Mouse (Mus musculus) CD4-positive helper T cell, adult 2 months (primary cell): ENCODE data around the gene Tlr12.
"Not testable (repeated sequence)": the region's sequence is repeated elsewhere in the genome, so short reads cannot be mapped to it uniquely, and the experiment has no call there.

Source experiments
- DNase-seq: peaks from one replicate; pipeline ENCODE4 v3.0.0-alpha.2; 2012; ENCODE audit warnings: low read depth, missing footprints, low spot score

Tlr12 gene

DNA sequence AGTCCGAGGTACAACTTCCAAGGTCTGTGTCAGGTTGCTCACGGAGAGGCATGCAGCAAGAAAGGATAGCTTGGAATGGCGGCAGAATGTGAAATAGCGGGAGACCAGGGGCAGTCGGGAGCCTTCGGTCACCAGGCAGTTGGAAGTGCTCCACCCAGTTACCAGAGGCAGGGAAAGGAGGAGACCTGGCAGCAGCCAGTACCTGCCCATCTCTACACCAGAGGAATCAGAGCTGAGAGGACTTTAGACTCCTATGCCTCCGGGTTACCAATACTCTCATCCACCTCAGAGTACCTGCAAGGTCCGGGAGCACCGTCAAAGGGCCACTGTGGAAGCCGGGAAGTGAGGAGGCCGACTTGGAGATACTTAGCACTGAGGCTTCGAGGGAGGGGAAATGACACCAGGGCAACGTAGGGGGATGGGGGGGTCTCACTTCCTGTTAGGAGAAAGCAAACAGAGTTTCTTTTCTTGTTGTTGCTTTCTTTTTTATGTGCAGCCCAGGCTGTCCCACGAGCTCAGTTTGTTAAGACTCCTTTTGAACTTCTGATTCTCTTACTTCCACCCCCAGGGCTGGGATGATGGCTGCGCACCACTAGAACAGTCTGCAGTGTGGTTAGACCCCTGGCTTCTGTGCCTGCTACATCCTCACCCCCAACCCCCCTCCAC, at the start of gene Tlr12:
Gene Tlr12, minus strand, starts transcription at position 374 of the 666 bp plus-strand sequence.
- peak; percentile 67 for DNase-seq

DNA sequence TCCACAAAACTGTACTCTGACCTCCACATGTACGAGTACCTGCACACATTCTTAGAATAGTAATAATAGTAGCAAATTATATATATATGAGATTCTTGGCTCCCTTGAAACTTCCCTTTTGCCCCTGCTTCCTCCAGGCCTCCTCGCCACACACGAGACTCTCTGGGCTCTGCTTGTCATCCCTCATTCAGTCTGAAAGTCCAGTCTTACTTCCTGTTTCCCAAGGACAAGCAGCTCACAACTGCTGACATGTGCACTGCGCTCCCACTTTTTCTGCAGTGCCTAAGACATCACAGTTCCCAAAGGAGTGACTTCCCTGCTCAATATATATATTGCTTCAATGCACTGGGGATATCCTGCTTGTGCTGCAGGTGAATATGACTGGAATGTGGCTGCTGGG, 48.8 kb upstream of the Tlr12 start:
- not testable (repeated sequence) for DNase-seq

DNA sequence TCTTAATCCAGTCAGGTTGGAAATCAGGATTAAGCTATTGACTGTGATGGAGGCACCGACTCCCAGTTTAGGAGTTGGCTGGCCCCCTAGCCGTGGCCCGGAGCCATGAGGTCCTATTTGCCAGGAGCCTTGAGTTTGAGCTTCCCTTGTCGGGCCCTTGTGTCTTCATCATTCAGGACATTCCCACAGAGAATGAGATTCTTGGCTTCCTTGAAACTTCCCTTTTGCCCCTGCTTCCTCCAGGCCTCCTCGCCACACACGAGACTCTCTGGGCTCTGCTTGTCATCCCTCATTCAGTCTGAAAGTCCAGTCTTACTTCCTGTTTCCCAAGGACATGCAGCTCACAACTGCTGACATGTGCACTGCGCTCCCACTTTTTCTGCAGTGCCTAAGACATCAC, 47.9 kb upstream of the Tlr12 start:
- not testable (repeated sequence) for DNase-seq

DNA sequence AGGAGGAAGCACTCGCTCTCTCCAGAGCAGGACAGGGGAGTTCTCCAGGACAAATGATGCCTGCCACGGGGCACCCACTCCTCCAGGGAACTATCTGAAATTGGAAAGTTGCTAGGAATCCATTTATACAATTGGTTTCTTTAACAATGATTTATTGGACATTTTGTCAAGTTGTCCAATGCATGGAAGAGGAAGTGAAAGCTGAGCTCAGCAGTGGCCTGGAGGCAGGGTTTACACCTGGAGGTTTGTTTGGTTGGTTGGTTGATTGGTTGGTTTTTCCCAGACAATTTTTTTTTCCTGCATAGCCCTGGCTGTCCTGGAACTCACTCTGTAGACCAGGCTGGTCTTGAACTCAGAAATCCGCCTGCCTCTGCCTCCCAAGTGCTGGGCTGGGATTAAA, 45.6 kb upstream of the Tlr12 start:
- no peak for DNase-seq

DNA sequence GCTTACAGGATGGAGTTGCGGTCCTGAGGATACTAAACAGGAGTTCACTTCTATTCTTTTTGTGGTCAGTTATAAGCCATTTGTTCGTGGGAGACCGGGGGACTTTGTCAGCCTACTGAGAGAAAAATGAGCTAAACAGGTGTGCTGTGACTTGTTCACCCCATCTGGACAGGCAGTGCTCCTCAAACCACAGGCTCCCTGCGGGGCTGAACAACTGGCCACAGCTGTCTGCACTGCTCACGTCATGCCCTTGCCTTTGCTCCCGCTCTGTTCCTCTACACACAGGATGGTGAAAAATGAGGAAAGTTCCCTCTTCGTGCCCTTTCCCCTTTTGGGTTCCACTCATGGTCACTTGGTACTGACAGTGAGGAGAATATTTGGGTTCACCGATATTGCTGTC, 42.6 kb upstream of the Tlr12 start:
- DNase-seq = no peak

DNA sequence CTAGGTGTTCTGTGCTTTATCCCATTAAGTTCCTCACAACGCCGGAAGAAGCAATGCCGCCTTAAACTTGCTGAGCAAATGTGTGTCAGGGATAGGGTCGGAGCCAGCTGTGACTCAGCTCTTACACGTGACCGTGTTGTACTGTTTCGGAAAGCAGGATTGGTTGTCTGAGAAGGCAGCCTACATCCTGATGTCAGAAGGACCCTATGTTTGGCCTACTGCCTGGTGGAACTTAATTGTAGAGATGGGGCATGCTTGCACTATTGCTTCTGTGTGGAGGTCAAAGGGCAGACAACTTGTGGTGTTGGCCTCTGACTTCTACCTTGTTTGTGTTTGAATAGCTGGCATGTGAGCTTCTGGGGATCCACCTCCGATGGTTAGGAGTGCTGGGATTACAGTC, 41.8 kb upstream of the Tlr12 start:
- no peak for DNase-seq

DNA sequence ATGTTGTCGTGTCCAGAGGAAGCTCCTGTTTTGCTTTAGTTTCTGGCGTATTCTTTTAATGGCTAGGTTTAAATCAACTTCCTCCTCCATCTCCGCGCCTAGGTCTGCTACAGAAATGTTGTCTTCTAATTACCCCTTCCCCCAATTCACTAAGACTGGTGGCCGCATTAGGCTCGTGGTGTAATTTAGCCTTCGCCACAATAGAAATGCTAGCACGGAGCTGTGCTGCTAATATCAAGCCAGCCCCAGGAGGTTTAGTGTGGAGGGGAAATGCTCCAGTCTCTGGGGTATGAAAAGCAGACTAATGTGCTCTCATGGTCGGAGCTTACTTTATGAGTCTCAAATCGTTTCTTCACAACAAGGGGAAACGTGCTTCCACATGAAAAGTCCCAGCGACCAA, 37.0 kb upstream of the Tlr12 start:
- DNase-seq = no peak

DNA sequence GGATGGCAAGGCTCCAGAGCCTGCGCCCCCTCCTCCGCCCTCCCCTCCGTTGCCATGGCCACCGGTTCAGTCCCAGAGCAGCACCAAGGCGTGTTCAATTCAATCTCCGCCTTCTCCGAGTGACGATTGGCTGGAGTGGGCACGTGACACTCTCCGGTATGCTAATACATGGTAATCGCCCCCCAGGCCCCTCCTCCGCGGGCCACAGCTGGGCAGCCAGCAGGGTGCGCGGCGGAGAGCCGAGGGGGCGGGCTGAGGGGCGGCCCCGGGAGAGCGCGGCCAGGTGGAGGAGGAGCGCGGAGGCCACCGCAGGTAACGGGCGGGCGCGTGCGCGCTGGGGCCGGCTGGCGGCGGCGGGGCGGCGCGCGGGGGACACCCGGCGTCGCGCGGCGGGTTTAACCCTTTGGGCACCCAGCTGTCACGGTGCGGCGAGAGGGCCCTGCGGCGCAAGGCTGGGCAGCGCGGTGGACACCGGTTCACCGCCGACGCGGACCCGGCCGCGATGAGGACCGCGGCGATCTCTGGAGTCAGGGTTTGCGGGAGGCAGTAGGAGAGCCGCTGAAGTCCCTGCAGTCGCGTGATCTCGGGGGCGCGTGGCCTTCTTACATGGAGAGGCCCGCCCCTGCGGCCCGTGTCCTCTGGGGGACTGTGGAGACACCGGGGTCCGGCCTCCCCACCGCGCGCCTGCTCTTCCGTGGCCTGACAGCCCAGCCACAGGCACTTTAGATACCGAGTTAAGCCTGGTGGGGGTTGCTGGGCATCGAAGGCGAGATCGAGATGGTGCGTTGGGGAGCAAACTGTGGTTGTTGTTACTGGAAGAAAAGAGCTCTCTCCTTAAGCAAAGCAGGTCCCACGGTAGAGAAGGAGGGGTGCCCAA, 36.3 kb upstream of the Tlr12 start, which contains the start of gene Phc2:
Gene Phc2, plus strand, starts transcription at position 198 of the 877 bp plus-strand sequence.
- DNase-seq = peak; percentile 92

DNA sequence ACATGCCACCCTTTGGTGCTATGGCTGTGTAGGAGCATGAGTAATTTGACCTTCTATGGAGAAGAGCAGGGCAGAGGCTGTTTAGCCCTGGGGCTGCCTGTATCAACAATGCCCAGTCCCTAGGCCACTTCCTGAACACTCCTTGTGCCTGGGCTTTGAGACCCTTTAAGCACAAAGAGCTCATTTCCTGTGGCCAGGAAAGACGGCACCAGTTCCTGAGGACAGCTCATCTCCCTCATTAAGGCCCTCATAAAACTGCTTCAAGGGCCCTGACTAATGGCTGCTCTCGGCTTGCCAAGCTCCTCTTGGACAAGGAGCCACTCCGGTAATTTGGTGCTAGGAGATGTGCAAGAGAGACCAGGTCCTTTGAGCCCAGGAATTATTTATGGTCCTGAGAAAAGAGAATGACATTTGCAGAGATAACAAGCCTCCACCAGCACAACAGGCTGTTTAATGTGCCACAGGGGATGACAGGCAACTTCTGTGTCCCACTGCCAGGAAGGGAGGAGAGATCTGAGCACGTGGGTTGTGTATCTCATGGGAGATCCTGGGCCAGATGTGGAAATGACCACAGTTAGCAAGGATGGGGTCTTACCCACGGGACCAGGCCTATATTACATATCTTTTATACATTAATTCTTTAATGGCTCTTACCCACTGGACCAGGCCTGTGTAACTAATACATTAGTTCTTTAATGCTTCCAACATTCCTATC, 34.3 kb upstream of the Tlr12 start:
- no peak for DNase-seq

DNA sequence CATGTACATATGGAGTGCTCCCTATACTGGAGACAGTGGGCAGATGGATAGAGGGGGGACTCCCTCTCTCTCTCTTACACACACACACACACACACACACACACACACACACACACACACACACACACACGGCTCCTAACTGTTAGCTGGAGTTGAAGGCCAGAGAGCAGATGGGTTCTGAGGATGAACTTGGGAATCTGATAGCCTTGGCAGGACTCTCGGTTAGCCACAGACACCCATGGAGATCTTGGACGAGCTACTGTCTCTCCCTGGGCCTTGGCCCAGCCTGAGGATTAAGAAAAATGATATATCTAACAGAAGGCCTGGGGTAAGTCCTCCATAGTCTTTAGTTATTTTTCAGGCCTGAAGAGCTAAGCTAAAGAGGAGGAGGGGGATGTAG, 33.1 kb upstream of the Tlr12 start:
- no peak for DNase-seq

DNA sequence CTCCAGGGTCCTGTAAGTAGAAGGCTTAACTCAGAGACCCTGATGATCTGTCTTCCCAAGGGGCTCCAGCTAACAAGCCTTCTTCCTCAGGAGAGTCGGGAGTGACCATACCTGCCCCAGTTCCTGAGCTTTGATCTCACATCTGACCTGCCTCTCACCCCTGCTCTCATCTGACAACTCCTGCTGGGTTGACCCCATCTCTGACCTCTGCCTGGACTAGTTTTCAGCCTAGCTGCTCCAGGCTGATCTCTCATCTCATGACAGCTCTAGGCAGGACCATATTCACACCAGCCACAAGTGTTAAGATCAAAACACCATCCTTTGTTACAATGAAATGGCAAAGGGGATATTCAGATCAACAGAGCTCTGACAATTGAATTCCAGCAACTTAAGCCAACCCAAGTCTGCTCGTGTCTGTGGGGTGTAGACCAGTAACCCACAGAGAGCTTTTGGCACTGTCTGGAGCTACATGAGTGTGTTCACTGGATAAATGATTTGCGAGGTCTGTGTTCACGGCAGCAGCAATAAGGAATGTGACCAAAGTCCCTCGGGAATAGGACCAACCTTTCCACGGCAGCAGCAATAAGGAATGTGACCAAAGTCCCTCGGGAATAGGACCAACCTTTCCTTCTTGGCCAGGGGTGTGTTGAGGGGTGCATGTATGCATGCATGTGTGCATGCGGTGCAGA, 30.3 kb upstream of the Tlr12 start:
- no peak for DNase-seq

DNA sequence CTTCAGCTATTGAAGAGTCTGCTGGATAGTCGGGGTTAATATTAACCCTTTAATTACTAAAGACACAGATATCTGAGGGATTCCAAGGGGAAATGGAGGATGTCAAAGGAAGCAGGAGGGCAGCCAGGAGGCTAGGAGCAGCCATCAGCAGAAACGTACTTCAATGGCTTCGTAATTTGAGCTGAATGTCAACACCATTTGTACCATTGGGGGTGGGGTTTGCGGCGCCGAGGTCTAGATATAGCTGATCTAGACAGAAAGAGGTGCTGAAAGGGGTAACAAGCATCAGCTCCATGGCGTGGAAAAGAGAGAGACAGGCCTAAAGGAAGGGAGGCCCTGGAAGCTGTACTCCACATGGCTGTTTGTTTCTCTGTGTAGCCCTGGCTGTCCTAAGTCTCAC, 28.3 kb upstream of the Tlr12 start:
- DNase-seq = no peak

DNA sequence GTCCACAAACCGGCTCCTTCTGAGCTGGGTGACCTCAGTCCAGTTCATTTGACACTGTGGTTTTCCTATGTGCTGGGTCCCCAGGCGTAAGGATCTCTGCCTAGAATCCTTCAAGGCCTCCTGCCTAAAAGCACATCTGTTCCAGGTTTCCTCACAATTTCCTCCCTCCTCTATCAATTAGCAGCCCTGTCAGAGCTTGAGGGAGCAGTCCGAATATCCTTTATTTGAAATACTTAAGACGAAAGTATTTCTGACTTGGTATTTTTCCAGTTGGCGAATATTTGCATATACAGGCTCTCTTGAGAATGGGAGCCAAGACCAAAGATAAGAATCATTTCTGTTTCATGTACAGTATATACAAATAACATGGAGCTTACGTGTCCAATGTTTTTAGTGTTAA, 27.5 kb upstream of the Tlr12 start:
- DNase-seq = no peak

DNA sequence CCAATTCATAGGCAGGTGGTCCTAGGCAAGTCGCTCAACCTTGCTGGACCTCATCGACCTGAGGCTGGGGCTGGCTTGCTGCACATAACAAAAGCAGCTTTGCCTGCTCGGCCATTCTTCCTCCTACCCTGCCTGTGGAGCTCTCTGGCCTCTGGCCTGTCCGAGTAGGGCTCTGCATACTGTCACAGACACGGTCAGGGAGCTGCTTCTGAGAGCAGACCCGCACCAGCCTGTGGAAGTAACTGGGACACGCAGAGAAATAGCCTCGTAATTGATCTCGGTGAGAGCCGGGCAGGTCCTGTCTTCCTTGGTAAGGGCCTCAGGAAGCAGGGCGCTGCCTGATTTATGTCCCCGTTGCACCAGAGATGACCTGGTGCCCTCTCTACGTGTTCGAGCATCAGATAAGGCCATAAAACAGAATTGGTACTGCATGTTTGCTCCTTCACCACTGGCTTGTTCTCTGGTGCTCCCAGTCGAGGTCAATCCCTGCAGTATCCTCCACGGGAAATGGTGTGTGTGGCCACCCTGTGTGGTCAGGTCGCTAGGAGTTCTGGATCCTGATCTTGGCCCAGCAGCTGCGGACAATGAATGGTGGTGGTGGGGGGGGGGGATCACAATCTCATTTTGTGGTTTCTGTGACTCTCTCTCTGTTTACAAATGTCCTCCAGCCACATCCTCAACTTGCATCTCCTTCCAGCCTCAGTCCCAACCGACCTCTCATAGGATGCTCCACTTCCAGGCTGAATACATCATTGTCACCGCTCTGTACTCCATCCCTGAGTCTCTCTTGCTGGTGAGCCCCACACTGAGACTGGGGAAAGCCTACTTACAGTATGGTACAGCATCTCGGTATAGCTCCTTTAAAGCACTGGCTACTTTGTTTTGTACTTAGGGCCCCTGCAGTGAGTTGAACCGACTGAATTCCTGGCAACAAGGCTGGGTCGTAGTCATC, 23.6 kb upstream of the Tlr12 start:
- no peak for DNase-seq

DNA sequence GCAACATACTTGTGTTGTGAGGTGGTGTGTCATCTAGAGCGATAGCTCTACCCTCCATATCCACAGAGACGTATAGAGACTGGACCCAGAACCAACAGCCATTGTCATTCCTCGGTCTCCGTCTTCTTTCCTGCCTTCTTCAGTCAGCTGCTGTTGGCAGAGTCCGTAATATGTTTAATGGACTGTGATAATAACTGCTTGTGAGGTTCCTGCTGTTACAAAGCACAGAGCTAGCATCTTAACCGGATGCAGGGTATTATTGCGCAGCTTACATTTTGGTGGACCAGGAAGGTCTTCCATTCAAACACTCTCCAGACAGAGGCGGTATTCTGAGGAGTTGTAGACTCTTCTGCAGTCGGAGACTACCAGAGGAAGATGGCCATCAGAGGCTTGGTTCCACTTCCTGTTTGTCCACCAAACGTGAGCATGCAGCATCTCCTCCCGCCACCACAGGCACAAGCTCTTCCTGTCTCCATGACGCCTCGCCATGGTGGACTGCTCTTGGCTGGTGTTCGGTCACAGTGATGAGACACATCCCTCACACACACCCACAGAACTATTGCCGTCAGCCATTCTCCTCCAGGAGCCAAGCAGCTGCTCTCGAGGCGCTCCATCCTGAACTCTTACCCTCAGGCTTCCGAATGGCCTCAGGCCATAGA, 20.0 kb upstream of the Tlr12 start:
- no peak for DNase-seq

DNA sequence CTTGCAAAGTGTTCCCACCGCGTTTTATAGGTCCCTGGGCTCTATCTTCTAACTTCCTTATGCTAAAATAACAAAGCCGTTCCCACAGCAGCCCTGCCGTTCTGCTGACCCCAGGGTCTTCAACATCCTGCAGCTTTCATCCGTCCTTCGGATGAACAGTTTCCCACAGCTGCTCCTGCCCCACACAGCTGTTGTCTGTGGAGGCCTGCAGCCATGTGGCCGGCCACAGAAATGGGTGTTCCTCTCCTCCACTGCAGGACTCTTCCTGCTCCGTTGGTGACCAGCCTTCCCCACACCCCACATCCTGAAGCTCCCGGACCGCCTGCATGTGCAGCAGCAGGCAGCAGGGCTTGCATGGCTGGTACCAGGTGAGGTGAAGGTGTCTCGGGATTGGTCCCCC, 18.8 kb upstream of the Tlr12 start:
- DNase-seq = no peak

DNA sequence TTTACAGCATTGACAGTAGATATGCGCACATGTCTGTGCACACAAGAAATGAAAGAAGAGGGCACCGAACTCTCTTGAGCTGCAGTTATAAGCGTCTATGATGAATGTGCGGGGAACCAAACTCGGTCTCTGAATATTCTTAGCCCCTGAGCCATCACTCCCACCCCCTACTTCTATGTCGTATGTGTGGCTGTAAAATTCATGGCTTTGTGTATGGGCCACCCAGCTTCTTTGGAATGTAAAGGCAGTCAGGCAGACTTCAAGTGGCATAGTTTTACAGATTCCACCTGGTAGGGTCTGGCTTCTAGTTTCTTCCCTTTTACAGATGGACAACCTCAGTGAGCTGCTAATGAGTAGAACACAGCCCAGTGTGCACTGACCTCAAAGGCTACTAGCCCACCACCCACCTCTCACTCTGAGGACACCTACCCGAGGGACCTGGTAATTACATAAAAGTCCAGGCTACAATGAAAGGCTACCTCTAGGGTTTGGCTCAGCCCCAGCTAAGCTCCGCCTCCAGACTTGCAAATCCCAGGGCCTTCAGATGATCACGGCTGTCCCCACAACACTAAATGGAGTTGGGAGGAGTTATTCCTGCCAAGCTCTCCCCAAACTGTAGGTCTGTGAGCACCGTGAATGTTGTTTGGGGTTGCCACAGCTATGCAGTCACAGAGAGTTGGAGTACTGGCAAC, 17.6 kb upstream of the Tlr12 start:
- DNase-seq = no peak

DNA sequence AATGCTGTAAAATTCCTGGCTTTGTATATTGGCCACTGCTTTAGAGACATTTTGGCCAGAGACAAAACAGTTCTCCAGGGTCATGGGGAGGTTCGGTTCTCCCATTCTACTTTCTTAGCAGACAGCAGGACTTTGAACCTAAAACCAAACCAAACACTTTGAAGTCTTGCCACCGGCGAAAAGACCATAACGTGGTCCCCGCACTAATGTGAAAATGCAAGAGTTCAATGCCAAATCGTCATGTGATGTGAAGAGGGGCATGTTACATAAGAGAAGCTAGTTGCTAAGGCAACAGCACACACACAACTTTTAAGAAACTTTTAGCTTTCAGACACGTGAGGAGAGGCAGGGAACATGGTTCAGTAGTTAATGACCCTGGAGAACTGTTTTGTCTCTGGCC, 17.0 kb upstream of the Tlr12 start:
- no peak for DNase-seq

DNA sequence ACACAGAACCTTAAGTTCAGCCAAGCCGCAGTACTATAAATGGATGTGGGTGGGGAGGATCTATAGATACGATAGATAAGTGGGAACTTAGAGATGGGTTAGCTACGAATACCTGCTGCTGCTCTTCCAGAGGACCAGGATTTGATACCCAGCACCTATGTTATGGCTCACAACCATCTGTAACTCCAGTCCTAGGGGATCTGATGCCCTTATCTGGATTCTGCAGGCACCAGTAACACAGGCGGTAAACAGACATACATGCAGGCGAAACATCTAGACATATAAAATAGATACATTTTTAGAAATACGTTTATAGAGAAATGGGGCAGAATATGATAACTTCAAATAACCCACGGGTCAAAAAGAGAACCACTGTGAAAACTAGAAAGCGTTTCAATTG, 2.7 kb upstream of the Tlr12 start:
- no peak for DNase-seq

DNA sequence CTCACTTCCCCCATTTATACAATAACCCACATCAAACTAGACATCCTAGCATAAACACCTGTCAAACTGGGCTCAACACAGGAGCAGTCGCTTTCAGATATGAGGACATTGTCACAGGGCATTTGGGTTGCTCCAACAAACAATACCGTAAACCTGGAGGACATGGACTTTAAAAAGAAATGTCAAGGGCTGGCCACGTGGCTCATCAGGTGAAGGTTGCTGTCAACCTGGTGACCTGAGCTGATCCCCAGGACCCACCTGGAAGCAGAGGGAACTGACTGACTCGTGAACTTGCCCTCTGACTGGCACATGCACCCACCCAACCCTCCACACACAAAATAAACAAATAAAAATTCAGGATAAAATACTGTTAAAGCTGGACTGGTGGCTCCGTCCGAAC, 2.2 kb upstream of the Tlr12 start:
- DNase-seq = no peak
